Mouse (Mus musculus) heart, postnatal 0 days (tissue): ENCODE data around the gene Clcf1. TPM values are rescaled to one million over a fixed set of nuclear protein-coding genes. Genes with fewer than 3 reads are reported as not detected.
A peak's percentile ranks its signal among the peaks of the same experiment; 100 is the strongest.

Experiments used
- ATAC-seq: fragments of 200-750 bp; cut with Nextera tagmentation; 2 replicates; pipeline ENCODE4 v1.8.0; 2017; ENCODE audit warnings: low read depth, moderate number of reproducible peaks, moderate library complexity; ENCODE audit not compliant: insufficient read depth
- DNase-seq: peaks from one replicate; pipeline ENCODE4 v3.0.0-alpha.2; 2016; ENCODE audit warnings: low spot score
- H3K27ac ChIP-seq: fragments of 300-500 bp; sonication (generic); 2 replicates; pipeline ENCODE4 v1.5.1; 2014; ENCODE audit warnings: low read depth, mild to moderate bottlenecking
- H3K27me3 ChIP-seq: fragments of 300-500 bp; sonication (generic); 2 replicates; pipeline ENCODE4 v1.6.1; 2014; ENCODE audit warnings: low read length, mixed read lengths; ENCODE audit not compliant: control insufficient read depth, insufficient read depth
- H3K36me3 ChIP-seq: fragments of 300-500 bp; sonication (generic); replicated peaks from 2 replicates; pipeline ENCODE4 v1.6.1; 2014; ENCODE audit warnings: low read length, mixed read lengths; ENCODE audit not compliant: control insufficient read depth, insufficient read depth
- H3K4me1 ChIP-seq: fragments of 300-500 bp; sonication (generic); 2 replicates; pipeline ENCODE4 v1.6.1; 2014; ENCODE audit warnings: antibody characterized with exemption; ENCODE audit not compliant: control insufficient read depth, insufficient read depth
- H3K4me2 ChIP-seq: fragments of 300-500 bp; sonication (generic); 2 replicates; pipeline ENCODE4 v1.6.1; 2014; ENCODE audit warnings: low read depth, mild to moderate bottlenecking, low read length, moderate library complexity
- H3K4me3 ChIP-seq: fragments of 300-500 bp; sonication (generic); 2 replicates; pipeline ENCODE4 v1.5.1; 2014; ENCODE audit warnings: low read depth, low read length
- H3K9ac ChIP-seq: fragments of 300-500 bp; sonication (generic); replicated peaks from 2 replicates; pipeline ENCODE4 v1.6.1; 2014; ENCODE audit warnings: low read depth, low read length, mixed read lengths
- H3K9me3 ChIP-seq: fragments of 300-500 bp; sonication (generic); replicated peaks from 2 replicates; pipeline ENCODE4 v1.6.1; 2016; ENCODE audit warnings: low read length; ENCODE audit not compliant: control insufficient read depth
- CTCF ChIP-seq: IDR thresholded peaks from 2 replicates; pipeline ENCODE4 v1.5.1; 2016; ENCODE audit warnings: antibody characterized with exemption, control low read depth, low read depth
- EP300 ChIP-seq: IDR thresholded peaks from 2 replicates; pipeline ENCODE4 v1.6.1; 2016; ENCODE audit warnings: antibody characterized with exemption, low read depth
- WGBS: fragments of 180-500 bp; shearing (Covaris S2); extraction: QIAGEN DNeasy Blood & Tissue Kit; methylation state at CpG from one replicate; pipeline ENCODE4 v1.1.7; 2014; 5-methylcytosine and 5-hydroxymethylcytosine counted together
- polyA plus RNA-seq: library from polyadenylated mRNA; unstranded; fragments of >200 nt; fragmentation: Nextera tagmentation; extraction: Ambion mirVana; gene quantifications from 2 replicates; pipeline ENCODE4 v1.2.1, GENCODE M21; 2015
- total RNA-seq: library from RNA; depleted of rRNA; stranded (reverse); fragments of >200 nt; gene quantifications from 2 replicates; pipeline ENCODE4 v1.2.3, GENCODE M21; 2014; ENCODE audit warnings: low replicate concordance

The Clcf1 gene
- total and polyA plus RNA-seq, 2 experiments from 2014 or later = 0.67 to 14.7 TPM

- no peak overlapping the region for H3K4me2 ChIP-seq
- DNase-seq = no peak
- no peaks in the 10 kb centered on the region for H3K4me1 ChIP-seq
- 0 out of 2 replicates have a peak overlapping the region, but pooled peaks have one; percentile 2 for H3K9ac ChIP-seq
- no peaks in the 10 kb centered on the region for H3K27me3 ChIP-seq
- ATAC-seq = no peak
- WGBS = 61% methylated on average over 6 of the region's 6 CpGs
- H3K36me3 ChIP-seq = no peaks in the 10 kb centered on the region
- TF ChIP-seq EP300 = no peak
- TF ChIP-seq CTCF = no peak
- no peak overlapping the region for H3K27ac ChIP-seq
- no peak overlapping the region for H3K4me3 ChIP-seq
- H3K9me3 ChIP-seq = no peaks in the 10 kb centered on the region
Observed at GRCm38 (mm10) chr19:4262756-4263155, 48.7 kb downstream of the Clcf1 start.

- no peaks in the 10 kb centered on the region for H3K36me3 ChIP-seq
- no peaks in the 10 kb centered on the region for H3K9me3 ChIP-seq
- H3K27me3 ChIP-seq = no peaks in the 10 kb centered on the region
- ATAC-seq (no peak), DNase-seq (no peak)
- H3K4me3 ChIP-seq = no peak overlapping the region
- no peak for TF ChIP-seq CTCF
- TF ChIP-seq EP300 = no peak
- H3K4me1 ChIP-seq = no peaks in the 10 kb centered on the region
- no peak overlapping the region for H3K27ac ChIP-seq
- WGBS = 74% methylated on average over 14 of the region's 14 CpGs
- no peak overlapping the region for H3K4me2 ChIP-seq
- no peak overlapping the region for H3K9ac ChIP-seq
Observed at GRCm38 (mm10) chr19:4263702-4264101, 49.7 kb downstream of the Clcf1 start.

- Histone ChIP-seq H3K4me1 (no peaks in the 10 kb centered on the region), H3K9ac (no peak overlapping the region), H3K27ac (no peak overlapping the region), H3K4me2 (no peak overlapping the region), H3K36me3 (no peaks in the 10 kb centered on the region), H3K4me3 (no peak overlapping the region), H3K9me3 (no peaks in the 10 kb centered on the region), H3K27me3 (no peaks in the 10 kb centered on the region)
- DNase-seq = no peak
- ATAC-seq = no peak
- no peak for TF ChIP-seq CTCF
- no peak for TF ChIP-seq EP300
- WGBS = 92% methylated on average over 6 of the region's 6 CpGs
Observed at GRCm38 (mm10) chr19:4264171-4264780, 50.2 kb downstream of the Clcf1 start.

GRCm38 (mm10) chr19:4265956-4266355 lies 51.9 kb downstream of the Clcf1 start:
- ATAC-seq (no peak), DNase-seq (no peak)
- H3K4me3 ChIP-seq = no peak overlapping the region
- TF ChIP-seq EP300 (no peak), CTCF (no peak)
- no peak overlapping the region for H3K27ac ChIP-seq
- H3K4me2 ChIP-seq = no peak overlapping the region
- no peak overlapping the region for H3K9ac ChIP-seq
- WGBS = 67% methylated on average over 4 of the region's 4 CpGs
- H3K9me3 ChIP-seq = no peaks in the 10 kb centered on the region
- H3K4me1 ChIP-seq = no peaks in the 10 kb centered on the region
- H3K27me3 ChIP-seq = peaks cover 7% of the 10 kb centered on the region; the same call in 1 of the 2 replicates
- H3K36me3 ChIP-seq = no peaks in the 10 kb centered on the region

- no peaks in the 10 kb centered on the region for H3K9me3 ChIP-seq
- WGBS = 8% methylated on average over 46 of the region's 46 CpGs
- peaks cover 7% of the 10 kb centered on the region; the same call in 1 of the 2 replicates for H3K27me3 ChIP-seq
- no peaks in the 10 kb centered on the region for H3K36me3 ChIP-seq
- peak within 1 kb of the TSS; percentile 48 for H3K4me3 ChIP-seq
- H3K9ac ChIP-seq = peak within 1 kb of the TSS; percentile 54
- no peak within 1 kb of the TSS for H3K27ac ChIP-seq
- peak; percentile 49 for DNase-seq
- peak within 1 kb of the TSS; percentile 73 for H3K4me2 ChIP-seq
- ATAC-seq = peak; percentile 76
- no peaks in the 10 kb centered on the region for H3K4me1 ChIP-seq
- TF ChIP-seq CTCF = no peak
- TF ChIP-seq EP300 = no peak
Observed at GRCm38 (mm10) chr19:4268566-4269361, 54.7 kb downstream of the Clcf1 start, which contains the start of gene Ssh3. Ssh3 (minus strand) TSS chr19:4269180.
